13 mouse cellular contexts compared by ENCODE assay signal in the genomic region with DNA sequence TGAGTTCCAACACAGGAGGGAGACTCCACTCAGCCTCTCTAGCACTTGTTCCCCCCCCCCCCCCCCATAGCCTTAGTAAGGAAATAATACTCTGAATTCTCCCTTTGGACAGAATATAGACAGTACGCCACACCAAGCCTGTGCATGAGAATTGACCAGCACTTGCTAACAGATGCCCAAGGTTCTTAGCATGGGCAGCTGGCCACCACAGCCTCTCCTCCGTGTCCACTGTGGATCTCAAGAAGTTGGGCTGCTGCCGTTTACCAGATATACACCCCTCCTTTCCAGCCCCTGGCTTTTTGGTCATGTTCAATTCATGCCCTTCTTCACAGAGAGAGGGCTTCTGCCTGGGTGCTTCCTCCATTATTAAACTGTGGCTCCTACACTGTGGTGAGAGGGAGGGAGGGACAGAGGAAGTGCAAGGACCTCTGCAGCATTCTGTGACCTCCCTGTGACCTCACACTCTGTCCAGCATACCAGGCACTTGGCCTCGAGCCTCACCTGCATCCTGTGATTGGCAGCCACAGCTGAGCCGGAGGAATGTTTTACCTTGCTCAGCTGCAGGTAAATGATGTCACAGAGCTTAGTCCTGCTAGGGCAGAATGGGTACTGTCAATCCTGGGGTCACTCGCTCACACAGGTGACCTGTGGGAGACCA. TPM values are rescaled to one million over a fixed set of nuclear protein-coding genes. Genes with fewer than 3 reads are reported as not detected.
A peak's percentile ranks its signal among the peaks of the same experiment; 100 is the strongest.
DNase-seq lines count a peak whose midpoint lies in the region; ATAC-seq and TF ChIP-seq lines count a peak whose summit lies in the region.
"Had no signal": no experiment of that assay in that cellular context is flagged by ENCODE, and none has a peak within 500 bp of the region (broad histone marks: within the 10 kb centered on the region; RNA-seq: fewer than 3 reads in every experiment).

No protein-coding gene starts in this region.

- peak; percentile 50 for DNase-seq in liver, adult 2 months (ENCODE audit: extremely low read depth, low read depth, low spot score)
- DNase-seq in liver, result no peak
- peak; percentile 74 to 87 for DNase-seq in kidney, postnatal 25 days
- no peak for DNase-seq in ovary, adult 18-20 months (ENCODE audit: low spot score)
- DNase-seq: adrenal gland, postnatal 10 days; heart, adult 11 months; thymus, postnatal 25 days had no signal

- TF ChIP-seq CTCF in liver, adult 2 months (IDR thresholded peaks at IDR 0.05; ENCODE audit: low read depth, low read length), result no peak

- no peaks in the 10 kb centered on the region for H3K36me3 ChIP-seq in liver, adult 2 months (ENCODE audit: control insufficient read depth, insufficient read depth, low read length)
- H3K36me3 ChIP-seq in hindbrain, embryonic 12.5 days, result no peaks in the 10 kb centered on the region
- H3K36me3 ChIP-seq: limb, embryonic 12.5 days; stomach, embryonic 15.5 days had no signal

- TF ChIP-seq POLR2A in liver, adult 2 months (IDR thresholded peaks at IDR 0.05; ENCODE audit: extremely low read depth, insufficient read depth, low read length), result no peak

- 47% methylated on average over 6 of the region's 6 CpGs for WGBS in liver, adult 2 months
- 72% methylated on average over 6 of the region's 6 CpGs for WGBS in hindbrain, embryonic 12.5 days

- no peak overlapping the region for H3K4me3 ChIP-seq in liver, adult 2 months (ENCODE audit: insufficient read depth, low read depth, low read length)
- H3K4me3 ChIP-seq in hindbrain, embryonic 12.5 days, result no peak overlapping the region
- H3K4me3 ChIP-seq: limb, embryonic 12.5 days; stomach, embryonic 15.5 days had no signal

- peaks cover 42% of the 10 kb centered on the region for H3K79me2 ChIP-seq in liver, adult 2 months (ENCODE audit: control insufficient read depth, insufficient read depth, low read length)

- peaks cover 29% of the 10 kb centered on the region for H3K4me1 ChIP-seq in liver, adult 2 months (ENCODE audit: control insufficient read depth, insufficient read depth, low read length)
- peaks cover 26% of the 10 kb centered on the region for H3K4me1 ChIP-seq in hindbrain, embryonic 12.5 days

- H3K27ac ChIP-seq in liver, adult 2 months (replicated peaks; ENCODE audit: insufficient read depth, low read depth, low read length), result no peak overlapping the region
- no peak overlapping the region for H3K27ac ChIP-seq in hindbrain, embryonic 12.5 days

- peak; percentile 34 for ATAC-seq in granulocyte monocyte progenitor cell, adult 5-6 weeks (replicated peaks; ENCODE audit: poor library complexity, severe bottlenecking)
- ATAC-seq in monocyte, adult 5-6 weeks (replicated peaks; ENCODE audit: insufficient number of reproducible peaks, low FRiP score, low TSS enrichment, poor library complexity, severe bottlenecking), result peak; percentile 58
- no peak for ATAC-seq in hindbrain, embryonic 12.5 days (ENCODE audit: low FRiP score)

- no peak overlapping the region for H3K4me2 ChIP-seq in hindbrain, embryonic 12.5 days (replicated peaks)
- H3K4me2 ChIP-seq: midbrain, embryonic 11.5 days; stomach, embryonic 15.5 days had no signal

- no peaks in the 10 kb centered on the region; the same call in 1 of the 2 replicates for H3K9me3 ChIP-seq in hindbrain, embryonic 12.5 days (replicated peaks)
- H3K9me3 ChIP-seq: limb, embryonic 12.5 days; stomach, embryonic 15.5 days had no signal

- no peaks in the 10 kb centered on the region for H3K27me3 ChIP-seq in liver, adult 2 months (ENCODE audit: control insufficient read depth, insufficient read depth, low read length)
- H3K27me3 ChIP-seq in hindbrain, embryonic 12.5 days, result no peaks in the 10 kb centered on the region
- H3K27me3 ChIP-seq: limb, embryonic 12.5 days; stomach, embryonic 15.5 days had no signal

- H3K9ac ChIP-seq in liver, adult 2 months (ENCODE audit: low read depth, low read length), result no peak overlapping the region
- no peak overlapping the region for H3K9ac ChIP-seq in hindbrain, embryonic 12.5 days
- H3K9ac ChIP-seq: limb, embryonic 12.5 days; stomach, embryonic 15.5 days had no signal

RNA-seq across cellular contexts. Expression of a gene that starts 21.2 kb away (rescaled TPM):
- total RNA-seq in liver, adult 2 months (2014; rRNA removed), result 8.5 and 10.5 TPM in 2 replicates
- polyA plus RNA-seq in liver, adult 2 months (2012; rRNA removed), result 16.6 and 23.2 TPM in 2 replicates
- 58.9 and 59.4 TPM in 2 replicates for total RNA-seq in granulocyte monocyte progenitor cell, adult 5-6 weeks (2014; fragmentation: Nextera tagmentation)
- 19.6 and 21.7 TPM in 2 replicates for total RNA-seq in granulocyte monocyte progenitor cell, adult 5-6 weeks (2017)
- 30.2 to 51.8 TPM (median 42.3 TPM) in 3 replicates for total RNA-seq in monocyte, adult 5-6 weeks (2017)
- 42.8 and 48.9 TPM in 2 replicates for polyA plus RNA-seq in hindbrain, embryonic 12.5 days (2016; fragmentation: Nextera tagmentation; extraction: Ambion mirVana)

Comparison
In these comparisons a context has a peak if more than half of its experiments do, and no peak if none do; other contexts are left out.
1. DNase-seq: peak in liver, adult 2 months (single experiment) and kidney, postnatal 25 days (2 of 2); none in liver (single experiment) and ovary, adult 18-20 months (single experiment).